Mouse (Mus musculus) mouse embryonic stem cell (cell line): Measurements from ENCODE around the gene Spata2.

ENCODE experiments used
- in situ Hi-C, 2 experiments: fragments of 300-500 bp; cut with MboI; formaldehyde crosslinking; loops; 1 replicate in 1 of 2; 3 replicates in 1 of 2; pipeline ENCODE4 v1.14.3; 2019 to 2020; ENCODE audit warnings: low sequenced_read_pairs in 2 of 2, low pct_unique_long_range_greater_than_20kb in 1 of 2, mixed read lengths in 1 of 2; ENCODE audit not compliant: unreplicated experiment in 1 of 2

Spata2 gene

DNA sequence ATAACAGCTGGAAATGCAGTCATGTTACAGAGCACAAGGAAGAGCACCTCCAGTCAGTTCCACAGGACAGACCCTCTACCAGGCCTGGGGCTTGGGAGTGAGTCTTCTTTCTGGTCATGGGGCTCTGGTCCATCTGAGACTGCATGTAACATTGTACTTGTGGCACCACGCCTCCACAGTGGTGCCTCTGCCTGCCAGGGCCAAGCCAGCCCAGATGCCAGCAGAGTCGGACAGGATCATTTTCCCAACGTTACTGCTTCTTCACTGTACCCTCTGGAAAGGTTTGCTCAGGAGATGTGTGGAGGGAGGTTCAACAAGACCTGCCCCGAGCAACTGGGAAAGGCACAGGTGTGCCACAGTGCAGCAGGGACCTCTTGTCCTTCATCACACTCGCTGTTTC, 23.0 kb upstream of the Spata2 start:
- in situ Hi-C loops, result no loop called here

DNA sequence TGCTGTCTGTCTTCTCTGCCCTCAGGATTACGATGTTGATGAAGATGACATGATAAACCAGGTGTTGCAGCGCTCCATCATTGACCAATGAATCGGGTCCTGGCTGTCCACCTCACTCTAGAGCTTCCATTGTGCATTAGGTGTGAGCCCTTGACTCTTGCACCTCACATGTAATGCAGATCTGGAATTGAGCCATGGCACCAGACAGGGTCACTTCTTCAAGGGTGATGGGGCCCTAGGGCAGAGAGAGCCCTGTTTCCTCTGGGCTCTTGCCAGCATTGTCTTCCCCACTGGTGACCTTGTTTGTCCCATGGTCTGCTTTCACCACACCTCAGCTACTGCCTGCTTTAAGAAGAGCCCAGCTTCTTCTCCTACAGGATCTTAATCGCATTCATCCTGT, 22.0 kb upstream of the Spata2 start:
- in situ Hi-C loops, result no loop called here

DNA sequence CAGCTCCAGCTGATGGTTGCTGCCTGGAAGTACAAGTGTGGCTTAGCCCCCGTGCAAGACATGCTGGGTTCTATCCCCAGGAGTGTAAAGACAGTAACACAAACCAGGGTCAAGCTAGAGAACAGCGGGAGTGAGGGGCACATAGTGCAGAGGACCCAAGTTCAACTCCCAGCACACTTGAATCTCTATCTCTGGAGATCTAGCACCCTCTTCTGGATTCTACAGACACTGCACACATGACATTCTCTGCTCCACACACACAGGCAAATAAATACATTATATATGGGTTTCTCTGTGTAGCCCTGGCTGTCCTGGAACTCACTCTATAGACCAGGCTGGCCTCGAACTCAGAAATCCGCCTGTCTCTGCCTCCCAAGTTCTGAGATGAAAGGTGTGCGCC, 20.3 kb upstream of the Spata2 start:
- in situ Hi-C loops, result no loop called here

DNA sequence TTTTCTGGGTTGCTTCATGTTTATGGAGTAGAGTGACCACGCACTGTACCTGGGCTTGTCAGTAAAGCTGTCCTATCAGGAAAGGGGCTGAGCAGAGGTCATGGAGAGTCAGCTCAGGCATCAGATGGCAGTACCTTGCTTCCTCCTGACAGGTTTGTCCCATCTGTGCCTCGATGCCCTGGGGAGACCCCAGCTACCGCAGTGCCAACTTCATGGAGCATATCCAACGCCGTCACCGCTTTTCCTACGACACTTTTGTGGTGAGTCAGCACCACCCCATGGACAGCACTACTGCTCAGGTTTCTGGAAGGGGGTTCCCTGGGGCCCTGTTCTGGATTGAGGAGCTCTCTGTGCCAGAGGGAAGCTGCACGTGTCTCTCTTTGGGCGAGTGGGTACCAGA, 19.7 kb upstream of the Spata2 start:
- in situ Hi-C loops, result no loop called here

DNA sequence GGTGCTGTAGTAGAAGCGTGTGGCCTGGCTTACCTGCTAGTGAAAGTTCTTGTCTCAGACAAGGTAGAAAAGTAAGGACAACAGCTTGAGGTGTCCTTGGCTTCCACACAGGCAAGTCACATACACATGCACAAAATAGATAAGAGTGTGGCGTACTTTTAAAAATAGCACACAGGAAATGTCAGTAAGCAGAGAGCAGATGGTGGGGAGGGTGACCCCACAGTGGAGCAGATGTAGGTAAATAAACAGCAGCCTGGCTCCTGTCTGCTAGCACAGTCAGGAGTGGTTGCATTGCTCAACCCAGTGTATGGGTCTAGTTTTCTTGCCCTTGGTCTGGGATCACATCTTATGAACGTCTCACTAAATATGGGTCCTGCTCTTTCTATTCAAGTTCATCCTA, 17.8 kb upstream of the Spata2 start:
- in situ Hi-C loops, result no loop called here

DNA sequence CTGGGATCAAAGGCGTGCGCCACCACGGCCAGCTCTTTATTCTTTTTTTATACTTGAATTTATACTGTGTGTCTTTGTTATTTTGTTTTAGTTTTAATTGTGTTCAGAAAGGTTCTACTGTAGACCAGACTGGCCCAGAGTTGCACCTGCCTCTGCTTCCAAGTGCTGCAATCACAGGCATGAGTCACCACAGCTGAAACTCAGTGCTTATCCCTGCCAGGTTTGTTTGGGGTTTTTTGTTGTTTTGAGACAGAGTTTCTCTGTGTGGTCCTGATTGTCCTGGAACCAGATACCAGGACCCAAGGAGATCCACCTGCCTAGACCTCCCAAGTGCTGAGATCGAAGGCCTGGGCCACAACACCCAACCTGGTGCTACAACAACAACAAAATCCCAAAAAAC, 15.9 kb upstream of the Spata2 start:
- in situ Hi-C loops, result no loop called here

DNA sequence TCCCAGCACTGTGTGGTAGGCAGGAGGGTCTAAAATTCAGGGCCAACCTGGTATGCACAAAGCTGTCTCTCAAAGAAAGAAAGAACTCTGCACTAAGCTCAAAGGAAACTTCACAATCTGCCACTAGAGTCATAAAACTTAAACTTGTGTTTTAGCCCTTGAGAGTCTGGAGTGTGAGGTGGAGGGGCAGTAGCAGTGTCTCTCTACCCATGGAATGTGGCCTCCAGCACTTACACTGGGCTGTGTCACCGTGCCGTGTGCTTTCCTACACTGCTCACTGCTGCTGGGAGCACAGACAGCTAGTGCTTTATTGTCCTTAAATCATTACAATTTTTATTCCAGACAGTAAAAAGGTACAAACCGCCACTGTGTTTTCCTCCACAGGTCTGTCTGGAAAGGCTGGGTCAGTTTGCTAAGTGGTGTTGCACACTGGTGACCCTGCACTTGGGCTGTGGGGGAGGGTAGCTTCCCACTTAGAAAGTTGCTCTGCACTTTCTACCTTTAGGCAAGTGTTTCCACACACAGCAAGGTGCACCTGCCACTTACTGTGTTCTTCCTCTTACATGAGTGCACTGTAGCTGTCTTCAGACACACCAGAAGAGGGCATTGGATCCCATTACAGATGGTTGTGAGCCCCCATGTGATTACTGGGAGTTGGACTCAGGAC, 15.2 kb upstream of the Spata2 start:
- in situ Hi-C loops, result no loop called here

DNA sequence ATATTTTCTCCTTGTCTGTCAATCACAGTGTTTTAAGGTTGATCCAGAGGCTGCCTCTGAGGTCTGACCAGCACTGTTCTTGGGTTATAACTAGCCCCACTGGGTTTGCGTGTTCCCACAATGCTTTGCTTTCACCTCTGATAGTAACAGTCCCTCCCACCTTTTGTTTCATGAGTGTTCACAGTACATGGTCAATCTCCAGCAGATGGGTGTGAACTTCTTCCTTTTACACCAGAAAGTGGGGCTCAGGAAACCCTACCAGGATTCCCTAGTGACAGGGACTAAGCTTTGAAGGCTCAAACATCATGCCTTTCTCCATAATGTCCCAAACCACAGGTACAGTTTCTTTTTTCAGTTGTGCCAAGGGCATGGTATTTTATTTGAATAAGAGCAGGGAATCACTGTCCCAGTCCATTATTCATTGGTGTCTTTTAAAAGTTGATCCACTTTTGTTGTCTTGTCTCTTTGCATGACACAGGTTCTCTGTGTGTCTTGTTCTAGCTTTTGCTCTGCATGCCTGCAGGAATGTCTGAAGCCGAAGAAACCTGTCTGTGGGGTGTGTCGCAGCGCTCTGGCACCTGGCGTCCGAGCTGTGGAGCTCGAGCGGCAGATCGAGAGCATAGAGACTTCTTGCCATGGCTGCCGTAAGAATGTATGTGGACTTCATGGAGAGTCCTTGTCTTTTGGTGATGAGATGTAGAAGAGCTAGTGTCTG, 14.0 kb upstream of the Spata2 start:
- in situ Hi-C loops, result no loop called here

DNA sequence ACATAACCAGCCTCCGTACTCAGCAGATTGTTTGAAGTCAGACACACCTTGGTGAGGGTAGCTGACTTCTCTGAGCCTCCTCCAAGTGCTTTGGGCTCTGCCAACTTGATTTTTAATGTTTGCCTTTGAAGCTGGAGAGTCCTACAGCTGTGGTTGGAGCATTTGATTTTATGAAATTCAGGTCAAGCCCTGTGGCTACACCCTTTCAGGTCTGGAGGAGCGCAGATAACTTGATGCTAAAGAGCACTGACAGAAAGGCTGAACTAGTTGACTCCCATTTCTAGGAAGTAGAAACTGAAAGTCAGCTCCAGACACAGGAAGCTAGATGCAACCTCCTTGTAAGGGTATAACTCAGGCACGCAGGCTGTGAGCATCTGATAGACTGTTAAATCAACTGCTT, 12.4 kb upstream of the Spata2 start:
- in situ Hi-C loops, result no loop called here

DNA sequence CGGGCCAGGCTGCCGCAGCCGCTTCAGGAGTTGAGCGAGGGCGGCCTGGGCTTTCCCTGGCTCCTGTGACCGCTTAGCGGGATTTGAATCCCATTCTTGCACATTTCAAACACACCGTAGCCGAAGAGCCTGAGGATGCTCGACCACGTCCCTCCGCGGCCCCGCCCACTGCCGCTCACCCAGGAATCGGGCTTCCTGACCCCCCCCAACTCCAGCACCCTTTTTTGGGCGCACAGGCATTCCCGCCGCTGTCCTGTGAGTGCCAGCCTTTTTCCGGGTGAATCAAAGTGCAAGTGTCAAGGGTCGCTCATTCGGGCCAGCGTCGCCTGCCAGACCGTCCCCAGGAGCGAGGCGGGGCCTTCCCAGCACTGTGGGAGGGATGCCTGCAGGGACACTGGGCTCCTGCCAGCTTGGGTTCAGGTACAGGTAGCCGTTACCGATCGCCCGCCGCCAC, 11.2 kb upstream of the Spata2 start:
- in situ Hi-C loops, result no loop called here

DNA sequence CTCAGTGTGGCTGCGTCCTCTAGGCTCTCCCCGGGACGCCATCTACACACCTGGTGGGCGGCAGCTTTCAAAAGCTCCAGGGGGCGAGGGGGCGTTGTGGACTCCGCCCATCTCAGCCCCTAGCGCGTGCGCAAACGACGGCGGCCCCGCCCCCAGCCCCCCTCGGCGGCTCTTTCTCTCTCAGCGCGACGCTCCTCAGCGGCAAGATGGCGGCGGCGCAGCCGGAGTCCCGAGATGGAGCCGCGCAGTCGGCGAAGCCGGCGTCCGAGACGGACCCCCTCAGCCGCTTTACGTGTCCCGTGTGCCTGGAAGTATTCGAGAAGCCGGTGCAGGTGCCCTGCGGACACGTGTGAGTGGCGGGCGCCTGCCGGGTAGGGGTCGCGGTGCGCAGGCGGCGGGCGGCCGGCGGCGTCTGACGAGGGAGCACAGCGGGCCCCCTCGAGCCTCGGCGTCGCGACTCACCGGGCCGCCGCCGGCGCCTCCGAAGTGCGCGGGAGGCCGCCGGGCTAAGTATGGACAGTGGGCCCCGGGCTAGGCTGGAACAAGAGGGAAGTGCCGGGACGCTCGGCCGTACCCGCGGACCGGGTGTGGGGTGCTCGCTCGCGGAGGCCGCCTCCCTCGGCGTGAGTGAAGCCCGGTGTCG, 10.7 kb upstream of the Spata2 start:
- in situ Hi-C loops, result no loop called here

DNA sequence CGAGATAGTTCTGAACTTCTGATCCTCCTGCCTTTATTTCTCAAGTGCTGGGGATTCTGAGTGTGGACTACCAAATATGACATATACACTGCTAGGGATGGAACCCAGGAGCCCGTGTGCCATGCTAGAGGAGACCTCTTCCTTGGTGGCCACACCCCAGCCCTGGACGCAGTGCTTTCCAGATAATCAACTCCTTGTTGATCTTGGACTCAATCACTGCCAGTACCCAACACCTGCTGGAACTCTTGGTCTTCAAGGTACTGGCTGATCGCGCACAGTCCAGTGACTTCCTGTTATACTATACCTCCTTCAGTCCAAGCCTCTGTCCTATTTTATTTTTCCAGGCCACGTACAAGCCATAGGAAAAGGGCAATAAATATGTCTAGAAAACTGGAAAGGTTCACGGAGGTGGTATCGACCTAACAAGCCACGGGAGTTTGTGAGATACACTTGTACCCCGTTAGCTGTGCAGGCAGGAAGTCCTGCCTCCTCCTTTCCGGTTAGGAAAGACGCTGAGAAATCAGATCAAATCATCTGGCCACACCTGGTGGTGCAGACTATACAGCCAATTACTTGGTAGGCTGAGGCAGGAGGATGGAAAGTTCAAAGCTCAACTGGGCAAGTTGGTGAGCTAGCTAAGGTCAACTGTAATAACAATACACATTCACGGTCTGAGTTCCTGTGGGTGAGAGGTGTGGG, 10.0 kb upstream of the Spata2 start:
- in situ Hi-C loops, result no loop called here

DNA sequence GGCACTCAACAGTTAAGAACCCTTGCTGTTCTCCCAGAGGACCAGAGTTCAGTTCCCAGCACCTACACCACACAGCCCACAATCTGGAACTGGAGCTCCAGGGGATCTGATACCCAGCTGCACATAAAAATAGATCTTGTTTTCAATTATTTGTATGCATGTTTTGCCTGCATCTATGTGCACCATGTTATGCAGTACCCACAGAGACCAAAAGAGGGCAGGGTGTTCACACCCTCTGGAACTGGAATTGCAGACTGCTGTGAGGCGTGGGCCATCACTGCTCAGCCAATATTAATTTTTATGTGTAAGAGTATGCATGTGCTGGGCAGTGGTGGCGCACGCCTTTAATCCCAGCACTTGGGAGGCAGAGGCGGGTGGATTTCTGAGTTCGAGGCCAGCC, 4.6 kb upstream of the Spata2 start:
- in situ Hi-C loops, result no loop called here

DNA sequence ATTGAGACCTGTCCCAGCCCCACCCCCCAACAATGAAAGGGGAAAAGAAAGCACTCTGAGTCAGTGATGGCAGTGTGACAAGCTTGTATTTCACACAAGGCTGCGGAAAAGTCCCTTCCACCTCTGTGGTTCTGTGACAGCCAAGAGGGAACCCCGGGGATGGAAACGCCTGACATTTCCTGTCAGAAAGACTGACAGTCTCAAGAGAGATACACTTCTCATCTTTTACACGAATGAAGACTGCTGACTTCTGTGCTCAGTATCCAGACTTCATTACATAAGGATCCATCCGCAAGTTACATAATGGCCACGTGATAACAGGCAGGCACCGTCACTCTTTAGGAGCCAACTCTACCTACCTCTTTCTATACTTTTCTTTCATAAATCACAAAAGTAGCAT, 3.8 kb upstream of the Spata2 start:
- in situ Hi-C loops, result no loop called here

DNA sequence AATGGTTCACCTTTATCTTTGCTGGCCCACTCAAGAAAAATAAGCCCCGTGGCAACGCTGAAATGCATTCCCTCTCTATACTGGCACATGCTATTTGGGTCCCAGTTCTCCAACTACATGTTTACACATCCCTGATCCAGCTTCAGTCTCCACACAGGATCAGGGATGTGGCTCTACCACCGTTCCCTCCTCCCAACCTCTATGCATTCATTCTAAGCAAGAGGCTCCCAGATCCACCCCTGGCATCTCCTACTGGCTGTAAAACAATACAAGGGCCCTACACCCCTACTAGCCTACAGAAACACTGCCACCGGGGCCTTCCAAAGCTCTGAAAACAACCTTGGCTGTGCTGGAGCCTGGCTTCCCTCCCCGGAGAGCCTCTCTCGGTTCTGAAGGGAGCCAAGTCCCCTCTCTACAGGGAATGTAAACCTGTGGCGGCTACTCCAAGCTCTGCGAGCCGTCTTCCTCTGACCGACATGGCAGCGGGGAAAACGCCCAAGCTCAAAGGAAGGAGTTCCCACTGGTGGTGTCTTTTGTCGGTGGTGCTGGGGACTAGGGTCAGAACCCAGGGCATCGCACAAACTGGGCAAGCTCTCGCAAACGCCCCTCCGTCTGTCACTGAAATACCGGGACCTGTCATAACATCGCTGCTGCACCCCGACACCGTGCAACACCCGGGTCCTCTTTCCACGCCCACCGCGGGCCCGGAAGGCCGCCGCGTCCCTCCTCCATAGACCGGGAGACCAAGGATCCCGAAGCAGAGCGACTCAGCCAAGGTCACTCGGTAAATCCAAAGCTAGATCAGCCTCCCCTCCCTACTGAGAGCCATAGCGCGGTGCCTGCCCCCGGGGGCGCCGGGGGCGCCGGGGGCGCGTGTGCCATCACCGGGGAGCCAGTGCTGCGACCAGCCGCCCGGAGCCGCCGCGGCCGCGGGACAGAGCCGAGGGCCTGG, 654 bp downstream of the Spata2 start, which contains the start of gene Rnf114:
Gene Rnf114, plus strand, starts transcription at position 889 of the 952 bp plus-strand sequence.
- in situ Hi-C loops, result no loop called here

DNA sequence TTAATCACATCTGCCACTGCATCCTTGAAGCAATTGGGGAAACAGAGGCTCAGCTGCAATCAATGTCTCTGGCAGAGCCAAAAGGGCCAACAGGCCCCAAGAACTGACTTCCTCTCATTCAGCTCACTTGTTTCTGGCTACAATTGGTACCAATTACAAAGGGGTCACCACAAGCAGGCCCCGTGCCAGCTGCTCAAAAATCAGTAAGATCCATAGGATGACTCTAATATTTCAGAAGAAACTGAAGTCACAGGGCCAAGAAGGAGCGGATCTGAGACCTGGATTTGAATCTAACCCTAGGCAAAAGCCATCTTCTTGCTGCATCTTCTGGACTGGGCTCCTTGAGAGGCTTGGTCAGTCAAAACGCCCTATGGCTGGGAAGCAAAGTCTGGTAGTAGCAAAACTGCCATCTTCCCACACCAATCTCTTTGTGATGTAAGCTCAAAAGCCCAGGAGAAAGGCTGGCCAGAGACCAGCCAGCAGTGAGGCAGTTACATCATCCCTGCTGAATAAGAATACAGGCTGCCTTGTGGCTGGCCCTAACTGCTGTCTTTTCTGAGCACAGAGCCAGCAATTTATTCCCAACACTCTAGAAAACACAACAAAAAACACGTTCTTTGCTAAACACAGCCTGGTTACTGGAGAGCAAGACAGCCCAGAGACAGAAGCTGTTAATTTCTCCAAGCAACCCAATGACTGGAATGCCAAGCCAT, 1.7 kb downstream of the Spata2 start:
- in situ Hi-C loops, result no loop called here

DNA sequence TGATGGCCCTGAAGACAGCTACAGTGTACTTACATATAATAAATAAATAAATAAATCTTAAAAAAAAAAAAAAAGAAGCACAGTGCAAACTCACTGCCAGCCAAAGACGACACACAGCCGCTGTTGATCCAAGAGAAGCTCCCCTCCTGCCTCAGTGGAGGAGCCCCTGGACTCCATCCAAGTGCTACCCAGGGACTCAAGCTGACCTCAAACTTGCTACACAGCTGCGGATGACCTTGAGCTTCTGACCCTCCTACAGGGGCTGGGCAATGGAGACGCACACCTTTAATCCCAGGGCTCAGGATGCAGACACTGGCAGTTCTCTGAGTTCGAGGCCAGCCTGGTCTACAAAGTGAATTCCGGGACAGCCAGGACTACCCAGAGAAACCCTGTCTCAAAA, 4.7 kb downstream of the Spata2 start:
- in situ Hi-C loops, result no loop called here

DNA sequence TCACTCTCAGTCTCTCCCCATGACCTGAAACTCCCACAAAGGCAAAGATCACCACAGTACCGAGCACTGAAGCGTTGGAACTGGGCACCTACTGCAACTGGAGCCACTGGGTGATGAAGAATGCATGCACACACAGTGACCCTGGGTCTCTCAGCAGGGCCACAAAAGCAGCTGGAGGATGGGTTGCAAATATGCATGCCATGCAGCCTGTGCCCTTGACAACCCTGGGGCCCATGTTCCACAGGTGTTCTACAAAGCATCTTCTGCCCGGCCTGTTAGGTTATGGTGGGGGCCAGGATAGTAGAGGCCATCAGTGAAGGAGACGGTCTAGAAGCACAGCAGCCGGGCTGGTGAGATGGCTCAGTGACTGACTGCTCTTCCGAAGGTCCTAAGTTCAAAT, 5.1 kb downstream of the Spata2 start:
- in situ Hi-C loops, result no loop called here
